Mouse (Mus musculus) CH12.LX (cell line): ENCODE data around the gene Mapre1. TPM values are rescaled to one million over a fixed set of nuclear protein-coding genes. Genes with fewer than 3 reads are reported as not detected.

ENCODE experiments used
- DNase-seq: peaks from one replicate; pipeline ENCODE4 v3.0.0-alpha.2; 2013; ENCODE audit errors: extremely low read depth
- H3K27ac ChIP-seq: 2 replicates; pipeline ENCODE4 v1.5.1; 2012; ENCODE audit warnings: low read depth, mild to moderate bottlenecking, control low read depth, moderate library complexity; ENCODE audit not compliant: insufficient read depth
- H3K27me3 ChIP-seq: replicated peaks from 2 replicates; pipeline ENCODE3; 2012; ENCODE audit warnings: inconsistent platforms
- H3K36me3 ChIP-seq, 2 experiments: replicated peaks in 1 of 2; 2 replicates each; pipeline versions ENCODE3 to v1.6.1; 2012; ENCODE audit warnings: inconsistent platforms in 1 of 2, low read length in 1 of 2, mild to moderate bottlenecking in 1 of 2, mixed read lengths in 1 of 2, moderate library complexity in 1 of 2; ENCODE audit not compliant: control insufficient read depth in 1 of 2, insufficient read depth in 1 of 2
- H3K4me1 ChIP-seq, 2 experiments: 2 replicates each; pipeline ENCODE4 v1.6.1; 2012; ENCODE audit warnings: inconsistent platforms in 1 of 2, moderate library complexity in 1 of 2; ENCODE audit not compliant: insufficient read depth in 2 of 2, control insufficient read depth in 1 of 2
- H3K4me2 ChIP-seq: 2 replicates; pipeline ENCODE4 v1.6.1; 2012; ENCODE audit warnings: low read depth, mild to moderate bottlenecking, control low read depth; ENCODE audit not compliant: poor library complexity, insufficient read depth, severe bottlenecking
- H3K4me3 ChIP-seq, 3 experiments: fragments of 150-350 bp in 1 of 3; sonication (generic) in 1 of 3; replicated peaks in 1 of 3; 2 replicates each; pipeline versions ENCODE3 to v1.5.1; 2011 to 2012; ENCODE audit warnings: low read depth in 2 of 3, low read length in 2 of 3, mild to moderate bottlenecking in 2 of 3, moderate library complexity in 2 of 3, control low read depth in 1 of 3, improper control_type of control experiment in 1 of 3, inconsistent platforms in 1 of 3, mixed read lengths in 1 of 3; ENCODE audit not compliant: poor library complexity in 1 of 3
- H3K79me2 ChIP-seq: replicated peaks from 2 replicates; pipeline ENCODE4 v1.6.1; 2012; ENCODE audit warnings: mild to moderate bottlenecking, moderate library complexity; ENCODE audit not compliant: control insufficient read depth, poor library complexity, insufficient read depth, severe bottlenecking; ENCODE audit errors: extremely low read depth
- H3K9ac ChIP-seq: 2 replicates; pipeline ENCODE4 v1.6.1; 2012; ENCODE audit warnings: low read depth, mild to moderate bottlenecking, control low read depth, moderate library complexity; ENCODE audit not compliant: insufficient read depth
- H3K9me3 ChIP-seq: replicated peaks from 2 replicates; pipeline ENCODE3; 2012; ENCODE audit warnings: low read length, inconsistent platforms, mixed read lengths
- BHLHE40 ChIP-seq: IDR thresholded peaks from 2 replicates; pipeline ENCODE4 v1.6.1; 2011; ENCODE audit warnings: mild to moderate bottlenecking, low read depth, low read length, improper control_type of control experiment
- CTCF ChIP-seq, 2 experiments: IDR thresholded peaks in 1 of 2; conservative IDR thresholded peaks in 1 of 2; 2 replicates each; pipeline ENCODE4 v1.5.1; 2011 to 2012; ENCODE audit warnings: low read depth in 2 of 2, low read length in 2 of 2, improper control_type of control experiment in 1 of 2, inconsistent platforms in 1 of 2, mild to moderate bottlenecking in 1 of 2, moderate library complexity in 1 of 2
- ELF1 ChIP-seq: IDR thresholded peaks from 2 replicates; pipeline ENCODE4 v1.6.1; 2014; ENCODE audit warnings: low read depth, mild to moderate bottlenecking, inconsistent platforms, low read length, improper control_type of control experiment
- ETS1 ChIP-seq: conservative IDR thresholded peaks from 2 replicates; pipeline ENCODE4 v1.6.1; 2012; ENCODE audit warnings: low read depth, mild to moderate bottlenecking, inconsistent platforms, low read length, improper control_type of control experiment, moderate library complexity
- IRF4 ChIP-seq: IDR thresholded peaks from 2 replicates; pipeline ENCODE4 v1.6.1; 2014; ENCODE audit warnings: low read depth, mild to moderate bottlenecking, inconsistent platforms, low read length, improper control_type of control experiment
- JUN ChIP-seq: IDR thresholded peaks from 2 replicates; pipeline ENCODE4 v1.6.1; 2011; ENCODE audit warnings: low read depth, mild to moderate bottlenecking, low read length, improper control_type of control experiment, moderate library complexity; ENCODE audit not compliant: insufficient read depth
- JUND ChIP-seq: conservative IDR thresholded peaks from 2 replicates; pipeline ENCODE4 v1.6.1; 2011; ENCODE audit warnings: low read depth, low read length, improper control_type of control experiment
- KAT2A ChIP-seq: IDR thresholded peaks from 2 replicates; pipeline ENCODE4 v1.6.1; 2012; ENCODE audit warnings: low read length, improper control_type of control experiment, inconsistent platforms; ENCODE audit not compliant: insufficient replicate concordance
- MAX ChIP-seq: IDR thresholded peaks from 2 replicates; pipeline ENCODE4 v1.6.1; 2011; ENCODE audit warnings: low read length, improper control_type of control experiment
- MAZ ChIP-seq: IDR thresholded peaks from 2 replicates; pipeline ENCODE4 v1.6.1; 2012; ENCODE audit warnings: low read depth, mild to moderate bottlenecking, inconsistent platforms, low read length, improper control_type of control experiment, moderate library complexity
- MXI1 ChIP-seq: IDR thresholded peaks from 2 replicates; pipeline ENCODE4 v1.6.1; 2011; ENCODE audit warnings: mild to moderate bottlenecking, low read depth, low read length, improper control_type of control experiment
- MYC ChIP-seq: IDR thresholded peaks from 2 replicates; pipeline ENCODE4 v1.6.1; 2011; ENCODE audit warnings: low read depth, mild to moderate bottlenecking, improper control_type of control experiment, low read length
- NRF1 ChIP-seq: IDR thresholded peaks from 2 replicates; pipeline ENCODE4 v1.6.1; 2014; ENCODE audit warnings: low read depth, mild to moderate bottlenecking, inconsistent platforms, low read length, improper control_type of control experiment, moderate library complexity
- POLR2A ChIP-seq: IDR thresholded peaks from 2 replicates; pipeline ENCODE4 v1.6.1; 2011; ENCODE audit warnings: low read depth, mild to moderate bottlenecking, improper control_type of control experiment, low read length
- RCOR1 ChIP-seq: conservative IDR thresholded peaks from 2 replicates; pipeline ENCODE4 v1.6.1; 2012; ENCODE audit warnings: low read depth, mild to moderate bottlenecking, inconsistent platforms, low read length, improper control_type of control experiment
- UBTF ChIP-seq: IDR thresholded peaks from 2 replicates; pipeline ENCODE4 v1.6.1; 2012; ENCODE audit warnings: low read depth, mild to moderate bottlenecking, inconsistent platforms, low read length, improper control_type of control experiment, moderate library complexity
- USF1 ChIP-seq: IDR thresholded peaks from 2 replicates; pipeline ENCODE4 v1.6.1; 2014; ENCODE audit warnings: low read depth, mild to moderate bottlenecking, inconsistent platforms, low read length, improper control_type of control experiment
- ZC3H11A ChIP-seq: IDR thresholded peaks from 2 replicates; pipeline ENCODE4 v1.6.1; 2012; ENCODE audit warnings: low read depth, mild to moderate bottlenecking, inconsistent platforms, low read length, improper control_type of control experiment
- ZKSCAN1 ChIP-seq: IDR thresholded peaks from 2 replicates; pipeline ENCODE4 v1.6.1; 2012; ENCODE audit warnings: low read depth, inconsistent platforms, low read length, improper control_type of control experiment, borderline replicate concordance
- dilution Hi-C: fragments of 300-500 bp; cut with MboI; formaldehyde crosslinking; loops from 2 replicates; pipeline ENCODE4 v1.14.3; 2020; ENCODE audit warnings: low sequenced_read_pairs; ENCODE audit not compliant: extremely low pct_unique_long_range_greater_than_20kb, extremely low pct_ligation_motif_present
- in situ Hi-C: fragments of 300-500 bp; cut with MboI; formaldehyde crosslinking; loops from 3 replicates; pipeline ENCODE4 v1.14.3; 2019; ENCODE audit warnings: low sequenced_read_pairs, low pct_ligation_motif_present, low pct_unique_long_range_greater_than_20kb, mixed read lengths
- polyA plus RNA-seq: library from polyadenylated mRNA; unstranded; fragments of >175 nt; gene quantifications from 2 replicates; pipeline ENCODE4 v1.2.1, GENCODE M21; 2012; ENCODE audit warnings: low read depth; ENCODE audit not compliant: insufficient read length
- total RNA-seq, 2 experiments: library from RNA; depleted of rRNA; stranded (reverse); fragments of 300-350 nt in 1 of 2; fragments of >200 nt in 1 of 2; gene quantifications; 2 replicates each; pipeline ENCODE4 v1.2.3; 2012 to 2014

Mapre1 gene
- total and polyA plus RNA-seq, 3 experiments, result 30.8 to 136 (median 134) TPM

DNA sequence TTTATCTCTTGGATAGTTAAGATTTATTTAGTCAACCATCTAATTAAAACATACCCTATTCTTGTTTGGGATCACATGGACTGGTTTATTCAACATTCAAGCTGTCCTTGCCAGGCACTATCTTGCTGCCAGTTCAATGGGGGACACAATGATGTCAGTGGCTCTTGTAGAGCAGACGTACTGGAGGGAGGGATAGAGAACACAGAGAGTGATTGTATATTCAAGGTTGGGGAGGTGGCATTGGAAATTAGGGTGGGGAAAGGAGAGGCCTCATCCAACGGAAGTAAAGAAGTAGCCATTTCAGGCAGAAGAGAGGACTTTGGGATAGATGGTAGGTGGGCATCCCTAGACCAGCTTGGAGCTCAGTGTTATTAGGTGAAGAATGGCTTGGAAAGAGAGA lies 16.2 kb upstream of the Mapre1 start:
- H3K79me2 ChIP-seq, result no peaks in the 10 kb centered on the region
- H3K4me1 ChIP-seq, result no peaks in the 10 kb centered on the region
- no peak overlapping the region for H3K4me2 ChIP-seq
- H3K27ac ChIP-seq, result no peak overlapping the region
- in situ Hi-C loops, result no loop called here
- dilution Hi-C loops, result no loop called here
- H3K4me3 ChIP-seq, result no peak overlapping the region
- H3K9ac ChIP-seq, result no peak overlapping the region
- TF ChIP-seq USF1, result no peak
- TF ChIP-seq IRF4, result no peak
- no peak for TF ChIP-seq UBTF
- TF ChIP-seq ETS1, result no peak
- no peak for TF ChIP-seq JUND
- TF ChIP-seq ZC3H11A, result no peak
- TF ChIP-seq CTCF (conservative IDR thresholded peaks at IDR 0.05 in 1 of 2, IDR thresholded peaks at IDR 0.05 in 1 of 2; ENCODE audit: low read depth in 2 of 2, low read length in 2 of 2), result no peak
- no peak for TF ChIP-seq MAZ
- no peak for TF ChIP-seq MYC
- no peak for TF ChIP-seq MXI1
- TF ChIP-seq KAT2A, result no peak
- no peak for TF ChIP-seq BHLHE40
- TF ChIP-seq NRF1, result no peak
- TF ChIP-seq JUN, result no peak
- no peak for TF ChIP-seq ZKSCAN1
- TF ChIP-seq MAX, result no peak
- TF ChIP-seq RCOR1, result no peak
- no peak for TF ChIP-seq ELF1
- DNase-seq, result no peak
- H3K27me3 ChIP-seq, result peaks cover 5% of the 10 kb centered on the region
- no peaks in the 10 kb centered on the region for H3K9me3 ChIP-seq
- H3K36me3 ChIP-seq, result no peaks in the 10 kb centered on the region

DNA sequence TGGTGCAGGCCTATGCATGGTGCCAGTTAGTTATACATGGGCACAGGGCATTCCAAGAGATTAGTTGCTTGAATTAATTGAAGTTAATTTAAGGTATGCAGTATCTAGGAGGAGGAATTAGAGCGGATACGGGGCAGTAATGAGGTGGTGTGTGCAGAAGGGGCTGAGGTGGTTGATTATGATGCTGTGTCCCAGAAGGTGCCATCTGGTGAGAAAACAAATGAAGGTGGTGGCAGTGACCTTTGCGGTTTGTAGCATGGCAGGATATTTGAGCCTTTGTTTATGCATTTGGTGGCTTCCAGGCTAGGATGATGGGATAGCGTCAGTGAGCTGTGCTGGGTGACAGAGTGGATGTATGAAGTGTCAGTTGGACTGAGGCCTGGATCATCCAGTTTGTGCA lies 15.8 kb upstream of the Mapre1 start:
- Histone ChIP-seq H3K9ac (no peak overlapping the region), H3K4me2 (no peak overlapping the region)
- in situ Hi-C loops, result no loop called here

More for the DNA sequence above, 15.8 kb upstream of the Mapre1 start:
- dilution Hi-C loops, result no loop called here
- Histone ChIP-seq H3K27ac (no peak overlapping the region), H3K4me1 (no peaks in the 10 kb centered on the region), H3K9me3 (no peaks in the 10 kb centered on the region), H3K79me2 (no peaks in the 10 kb centered on the region), H3K4me3 (no peak overlapping the region), H3K27me3 (peaks cover 3% of the 10 kb centered on the region), H3K36me3 (no peaks in the 10 kb centered on the region)
- DNase-seq, result no peak
- no peak for TF ChIP-seq POLR2A
